Mouse (Mus musculus): ENCODE results near the gene Foxn3.

DNA sequence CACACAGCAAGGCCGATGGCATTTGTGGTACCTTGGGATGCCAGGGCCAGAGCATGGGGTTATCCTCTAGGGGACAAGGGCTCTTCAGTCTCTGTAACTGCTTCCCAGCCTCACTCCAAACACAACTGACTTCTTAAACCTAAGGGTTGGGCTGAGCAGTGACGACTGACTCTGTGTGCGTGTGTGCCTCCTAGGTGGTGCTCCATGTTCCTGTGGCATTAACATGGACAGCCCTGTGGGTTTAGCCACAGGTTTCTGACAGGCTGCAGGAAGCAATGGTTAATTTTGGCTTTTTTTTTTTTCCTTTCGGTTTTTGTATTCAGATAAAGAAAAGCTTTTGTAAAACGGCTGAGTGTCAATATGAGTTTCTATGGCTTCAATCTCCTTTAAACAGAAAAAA lies 367.7 kb downstream of the Foxn3 start:
- TF ChIP-seq CTCF (IDR thresholded peaks at IDR 0.05; ENCODE audit: insufficient read depth, low read depth, low read length) (no peak), POLR2A (IDR thresholded peaks at IDR 0.05; ENCODE audit: insufficient read depth, low read depth, low read length) (no peak)

Data from olfactory bulb, adult 2 months (tissue).